Mouse (Mus musculus) neural tube, embryonic 11.5 days (tissue): ENCODE results near the gene Foxs1. TPM values are rescaled to one million over a fixed set of nuclear protein-coding genes. Genes with fewer than 3 reads are reported as not detected.

Experiments
- ATAC-seq: fragments of 200-750 bp; cut with Nextera tagmentation; 2 replicates; pipeline ENCODE4 v1.8.0; 2017; ENCODE audit warnings: moderate number of reproducible peaks, mild to moderate bottlenecking, moderate TSS enrichment, moderate library complexity; ENCODE audit not compliant: insufficient read depth, low FRiP score, low TSS enrichment
- DNase-seq: peaks from one replicate; pipeline ENCODE4 v3.0.0-alpha.2; 2015; ENCODE audit warnings: low spot score
- H3K27ac ChIP-seq: fragments of 300-500 bp; sonication (generic); 2 replicates; pipeline ENCODE4 v1.5.1; 2014; ENCODE audit warnings: low read depth, mild to moderate bottlenecking, low read length
- H3K27me3 ChIP-seq: fragments of 300-500 bp; sonication (generic); 2 replicates; pipeline ENCODE4 v1.6.1; 2014; ENCODE audit warnings: mild to moderate bottlenecking, low read length, mixed read lengths; ENCODE audit not compliant: control insufficient read depth, insufficient read depth
- H3K36me3 ChIP-seq: fragments of 300-500 bp; sonication (generic); 2 replicates; pipeline ENCODE4 v1.6.1; 2014; ENCODE audit warnings: mild to moderate bottlenecking, low read length, moderate library complexity, mixed read lengths; ENCODE audit not compliant: control insufficient read depth, insufficient read depth
- H3K4me1 ChIP-seq: fragments of 300-500 bp; sonication (generic); 2 replicates; pipeline ENCODE4 v1.6.1; 2014; ENCODE audit warnings: low read length, mixed read lengths; ENCODE audit not compliant: control insufficient read depth, insufficient read depth
- H3K4me2 ChIP-seq: fragments of 300-500 bp; sonication (generic); 2 replicates; pipeline ENCODE4 v1.6.1; 2014; ENCODE audit warnings: low read depth, mild to moderate bottlenecking, moderate library complexity
- H3K4me3 ChIP-seq: fragments of 300-500 bp; sonication (generic); 2 replicates; pipeline ENCODE4 v1.5.1; 2014; ENCODE audit warnings: low read depth, low read length
- H3K9ac ChIP-seq: fragments of 300-500 bp; sonication (generic); 2 replicates; pipeline ENCODE4 v1.6.1; 2014; ENCODE audit warnings: mild to moderate bottlenecking, low read length
- H3K9me3 ChIP-seq: fragments of 300-500 bp; sonication (generic); 2 replicates; pipeline ENCODE4 v1.6.1; 2016; ENCODE audit warnings: low read length; ENCODE audit not compliant: control insufficient read depth
- WGBS: fragments of 180-500 bp; shearing (Covaris S2); extraction: QIAGEN DNeasy Blood & Tissue Kit; methylation state at CpG from one replicate; pipeline ENCODE4 v1.1.7; 2014; 5-methylcytosine and 5-hydroxymethylcytosine counted together
- polyA plus RNA-seq: library from polyadenylated mRNA; unstranded; fragments of >200 nt; fragmentation: Nextera tagmentation; extraction: Ambion mirVana; gene quantifications from 2 replicates; pipeline ENCODE4 v1.2.1, GENCODE M21; 2014

Gene Foxs1
- polyA plus RNA-seq, 1 experiment from 2014 or later: 0.46 TPM

GRCm38 (mm10) chr2:152950358-152951064 lies 17.5 kb upstream of the Foxs1 start:
- no peaks in the 10 kb centered on the region; the same call in 1 of the 2 replicates for H3K4me1 ChIP-seq
- no peaks in the 10 kb centered on the region for H3K36me3 ChIP-seq
- H3K9ac ChIP-seq: peak overlapping the region; percentile 79; the same call in 1 of the 2 replicates
- H3K27me3 ChIP-seq: peaks cover 19% of the 10 kb centered on the region
- ATAC-seq (no peak), DNase-seq (no peak)
- H3K9me3 ChIP-seq: no peaks in the 10 kb centered on the region
- 40% methylated on average over 11 of the region's 11 CpGs for WGBS
- H3K4me3 ChIP-seq: peak overlapping the region; percentile 67
- H3K4me2 ChIP-seq: peak overlapping the region; percentile 95
- H3K27ac ChIP-seq: no peak overlapping the region

GRCm38 (mm10) chr2:152948438-152949020 lies 15.5 kb upstream of the Foxs1 start:
- H3K27me3 ChIP-seq: peaks cover 34% of the 10 kb centered on the region
- H3K27ac ChIP-seq: no peak overlapping the region
- H3K4me2 ChIP-seq: no peak overlapping the region
- H3K4me3 ChIP-seq: no peak overlapping the region
- H3K9ac ChIP-seq: no peak overlapping the region
- H3K4me1 ChIP-seq: no peaks in the 10 kb centered on the region; the same call in 1 of the 2 replicates
- WGBS: 78% methylated on average over 5 of the region's 5 CpGs
- ATAC-seq (no peak), DNase-seq (no peak)
- no peaks in the 10 kb centered on the region for H3K9me3 ChIP-seq
- H3K36me3 ChIP-seq: no peaks in the 10 kb centered on the region

- no peak for DNase-seq
- no peaks in the 10 kb centered on the region for H3K9me3 ChIP-seq
- H3K4me2 ChIP-seq: no peak overlapping the region
- peaks cover 47% of the 10 kb centered on the region for H3K27me3 ChIP-seq
- peaks cover 2% of the 10 kb centered on the region; the same call in 1 of the 2 replicates for H3K4me1 ChIP-seq
- H3K36me3 ChIP-seq: no peaks in the 10 kb centered on the region
- ATAC-seq: no peak
- WGBS: 73% methylated on average over 7 of the region's 7 CpGs
- no peak overlapping the region for H3K27ac ChIP-seq
- no peak overlapping the region for H3K4me3 ChIP-seq
- no peak overlapping the region for H3K9ac ChIP-seq
Observed at GRCm38 (mm10) chr2:152947098-152947497, 14.1 kb upstream of the Foxs1 start.

- Histone ChIP-seq H3K4me3 (no peak overlapping the region), H3K27ac (no peak overlapping the region), H3K36me3 (no peaks in the 10 kb centered on the region), H3K4me1 (0 out of 2 replicates have a peak, but pooled peaks cover 2% of the 10 kb centered on the region), H3K9ac (no peak overlapping the region), H3K27me3 (peaks cover 45% of the 10 kb centered on the region), H3K9me3 (no peaks in the 10 kb centered on the region), H3K4me2 (no peak overlapping the region)
- ATAC-seq (no peak), DNase-seq (no peak)
- WGBS: 58% methylated on average over 9 of the region's 9 CpGs
Observed at GRCm38 (mm10) chr2:152944013-152944412, 11.0 kb upstream of the Foxs1 start.

GRCm38 (mm10) chr2:152943568-152943967 lies 10.6 kb upstream of the Foxs1 start:
- no peak overlapping the region for H3K27ac ChIP-seq
- H3K27me3 ChIP-seq: peaks cover 45% of the 10 kb centered on the region
- H3K36me3 ChIP-seq: no peaks in the 10 kb centered on the region
- peak overlapping the region; percentile 81 for H3K4me2 ChIP-seq
- 4% methylated on average over 8 of the region's 8 CpGs for WGBS
- H3K4me1 ChIP-seq: 0 out of 2 replicates have a peak, but pooled peaks cover 2% of the 10 kb centered on the region
- peak overlapping the region; percentile 40 for H3K4me3 ChIP-seq
- ATAC-seq: no peak
- H3K9ac ChIP-seq: peak overlapping the region; percentile 29; the same call in 1 of the 2 replicates
- DNase-seq: no peak
- H3K9me3 ChIP-seq: no peaks in the 10 kb centered on the region

GRCm38 (mm10) chr2:152942898-152943515 lies 10.0 kb upstream of the Foxs1 start:
- H3K4me1 ChIP-seq: 0 out of 2 replicates have a peak, but pooled peaks cover 2% of the 10 kb centered on the region
- no peak overlapping the region for H3K27ac ChIP-seq
- no peaks in the 10 kb centered on the region for H3K36me3 ChIP-seq
- no peak for ATAC-seq
- WGBS: under 1% methylated on average over 61 of the region's 65 CpGs
- peaks cover 45% of the 10 kb centered on the region for H3K27me3 ChIP-seq
- DNase-seq: no peak
- H3K9ac ChIP-seq: peak overlapping the region; percentile 29
- peak overlapping the region; percentile 40 for H3K4me3 ChIP-seq
- H3K9me3 ChIP-seq: no peaks in the 10 kb centered on the region
- peak overlapping the region; percentile 81 for H3K4me2 ChIP-seq

- DNase-seq (no peak), ATAC-seq (no peak)
- Histone ChIP-seq H3K4me2 (no peak overlapping the region), H3K36me3 (no peaks in the 10 kb centered on the region), H3K9me3 (no peaks in the 10 kb centered on the region), H3K4me1 (0 out of 2 replicates have a peak, but pooled peaks cover 2% of the 10 kb centered on the region), H3K27me3 (peaks cover 45% of the 10 kb centered on the region), H3K4me3 (no peak overlapping the region), H3K27ac (no peak overlapping the region), H3K9ac (no peak overlapping the region)
- 25% methylated on average over 7 of the region's 7 CpGs for WGBS
Observed at GRCm38 (mm10) chr2:152941776-152942175, 8.8 kb upstream of the Foxs1 start.

GRCm38 (mm10) chr2:152941106-152941505 lies 8.1 kb upstream of the Foxs1 start:
- Histone ChIP-seq H3K9me3 (no peaks in the 10 kb centered on the region), H3K27me3 (peaks cover 45% of the 10 kb centered on the region), H3K4me2 (no peak overlapping the region), H3K27ac (no peak overlapping the region), H3K4me3 (no peak overlapping the region), H3K9ac (no peak overlapping the region), H3K4me1 (0 out of 2 replicates have a peak, but pooled peaks cover 2% of the 10 kb centered on the region), H3K36me3 (no peaks in the 10 kb centered on the region)
- ATAC-seq: no peak
- DNase-seq: no peak
- 74% methylated on average over 6 of the region's 6 CpGs for WGBS
